11 mouse cellular contexts compared by ENCODE assay signal in the genomic region with DNA sequence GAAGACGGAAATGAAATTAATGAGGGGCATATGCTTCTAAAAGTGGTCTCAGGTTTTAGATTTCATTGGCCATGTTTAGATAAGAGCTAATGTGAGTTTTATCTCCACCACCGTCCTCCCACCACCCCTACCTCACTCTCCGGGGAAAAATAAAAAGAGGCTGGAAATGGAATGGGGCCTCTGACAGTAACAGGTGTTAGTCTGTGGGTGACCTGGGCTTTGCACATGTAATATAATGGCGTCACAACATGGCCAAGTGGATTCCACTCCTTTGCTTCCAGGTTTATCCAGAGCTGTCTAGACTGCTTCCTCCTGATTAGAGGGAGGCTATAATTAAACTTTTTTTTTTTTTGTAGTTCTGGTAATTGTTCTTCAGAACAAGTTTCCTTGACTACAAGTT. TPM values are rescaled to one million over a fixed set of nuclear protein-coding genes. Genes with fewer than 3 reads are reported as not detected.
DNase-seq lines count a peak whose midpoint lies in the region; ATAC-seq and TF ChIP-seq lines count a peak whose summit lies in the region.
"Had no signal": no experiment of that assay in that cellular context is flagged by ENCODE, and none has a peak within 500 bp of the region (broad histone marks: within the 10 kb centered on the region; RNA-seq: fewer than 3 reads in every experiment).

No protein-coding gene starts in this region.

- WGBS in kidney, embryonic 15.5 days, result 14% methylated on average over 4 of the region's 4 CpGs
- 33% methylated on average over 4 of the region's 4 CpGs for WGBS in embryonic facial prominence, embryonic 12.5 days
- WGBS in forebrain, embryonic 12.5 days, result 62% methylated on average over 4 of the region's 4 CpGs

- no peaks in the 10 kb centered on the region for H3K27me3 ChIP-seq in kidney, embryonic 15.5 days
- H3K27me3 ChIP-seq in embryonic facial prominence, embryonic 12.5 days, result 0 out of 2 replicates have a peak, but pooled peaks cover 3% of the 10 kb centered on the region
- H3K27me3 ChIP-seq in forebrain, embryonic 12.5 days, result peaks cover 54% of the 10 kb centered on the region
- no peaks in the 10 kb centered on the region for H3K27me3 ChIP-seq in myocyte (ENCODE audit: control insufficient read depth, insufficient read depth, insufficient read length)

- no peaks in the 10 kb centered on the region for H3K9me3 ChIP-seq in kidney, embryonic 15.5 days (replicated peaks)
- H3K9me3 ChIP-seq in embryonic facial prominence, embryonic 12.5 days, result no peaks in the 10 kb centered on the region
- H3K9me3 ChIP-seq in forebrain, embryonic 12.5 days, result no peaks in the 10 kb centered on the region

- peak overlapping the region; percentile 75 for H3K4me3 ChIP-seq in kidney, embryonic 15.5 days (replicated peaks)
- H3K4me3 ChIP-seq in embryonic facial prominence, embryonic 12.5 days, result peak overlapping the region; percentile 70
- H3K4me3 ChIP-seq in forebrain, embryonic 12.5 days (replicated peaks), result no peak overlapping the region
- peak overlapping the region; percentile 85 for H3K4me3 ChIP-seq in myocyte

- H3K79me2 ChIP-seq in myocyte (ENCODE audit: control insufficient read depth, insufficient read depth), result peaks cover 33% of the 10 kb centered on the region

- H3K27ac ChIP-seq in kidney, embryonic 15.5 days, result no peak overlapping the region; the same call in 1 of the 2 replicates
- no peak overlapping the region for H3K27ac ChIP-seq in embryonic facial prominence, embryonic 12.5 days
- no peak overlapping the region for H3K27ac ChIP-seq in forebrain, embryonic 12.5 days

- TF ChIP-seq POLR2A in myocyte (IDR thresholded peaks at IDR 0.05; ENCODE audit: insufficient read length, low read depth), result no peak

- ATAC-seq in kidney, embryonic 15.5 days (replicated peaks; ENCODE audit: low FRiP score), result no peak
- no peak for ATAC-seq in embryonic facial prominence, embryonic 12.5 days (ENCODE audit: insufficient number of reproducible peaks, insufficient read depth, low FRiP score, low TSS enrichment)
- ATAC-seq in forebrain, embryonic 12.5 days (ENCODE audit: low FRiP score), result no peak
- no peak for ATAC-seq in monocyte, adult 5-6 weeks (replicated peaks; ENCODE audit: insufficient number of reproducible peaks, low FRiP score, low TSS enrichment, poor library complexity, severe bottlenecking)

- H3K4me2 ChIP-seq in kidney, embryonic 15.5 days, result peak overlapping the region; percentile 81
- H3K4me2 ChIP-seq in embryonic facial prominence, embryonic 12.5 days (replicated peaks), result peak overlapping the region; percentile 87
- 0 out of 2 replicates have a peak overlapping the region, but pooled peaks have one; percentile 69 for H3K4me2 ChIP-seq in forebrain, embryonic 12.5 days
- peak overlapping the region; percentile 82 for H3K4me2 ChIP-seq in myocyte (ENCODE audit: low read depth)

- H3K9ac ChIP-seq in kidney, embryonic 15.5 days, result peak overlapping the region; percentile 19
- H3K9ac ChIP-seq in embryonic facial prominence, embryonic 12.5 days, result no peak overlapping the region
- no peak overlapping the region for H3K9ac ChIP-seq in forebrain, embryonic 12.5 days

- no peak for DNase-seq in kidney, postnatal 36 days
- no peak for DNase-seq in layer of hippocampus, adult 9-10 months (ENCODE audit: low spot score)
- DNase-seq: adrenal gland, postnatal 36 days; lung, postnatal 14 days had no signal

- H3K4me1 ChIP-seq in kidney, embryonic 15.5 days, result peaks cover 82% of the 10 kb centered on the region
- H3K4me1 ChIP-seq in embryonic facial prominence, embryonic 12.5 days, result peaks cover 58% of the 10 kb centered on the region
- H3K4me1 ChIP-seq in forebrain, embryonic 12.5 days, result peaks cover 28% of the 10 kb centered on the region

- peaks cover 35% of the 10 kb centered on the region for H3K36me3 ChIP-seq in kidney, embryonic 15.5 days
- H3K36me3 ChIP-seq in embryonic facial prominence, embryonic 12.5 days, result peaks cover 24% of the 10 kb centered on the region
- H3K36me3 ChIP-seq in forebrain, embryonic 12.5 days (replicated peaks), result no peaks in the 10 kb centered on the region
- H3K36me3 ChIP-seq in myocyte (ENCODE audit: control insufficient read depth, insufficient read depth), result peaks cover 7% of the 10 kb centered on the region

- no peak overlapping the region for H3ac ChIP-seq in myocyte (ENCODE audit: control insufficient read depth, insufficient read length)

TF ChIP-seq in myocyte, 11 proteins besides CTCF, POLR2A, EP300 and RAD21:
- no peak for TF ChIP-seq REST (IDR thresholded peaks at IDR 0.05; ENCODE audit: insufficient read depth, insufficient read length)
- TF ChIP-seq E2F4 (IDR thresholded peaks at IDR 0.05; ENCODE audit: insufficient read depth), result no peak
- TF ChIP-seq USF1 (IDR thresholded peaks at IDR 0.05; ENCODE audit: low read depth), result no peak
- TF ChIP-seq MYOD1 (IDR thresholded peaks at IDR 0.05; ENCODE audit: control insufficient read depth in 1 of 3, insufficient read length in 2 of 3, low read depth in 2 of 3), result peak in 2 of 3 experiments; percentile 28 to 58
- TF ChIP-seq SRF (IDR thresholded peaks at IDR 0.05; ENCODE audit: control insufficient read depth, insufficient read length, low read depth), result no peak
TF ChIP-seq in myocyte: peak in this region for 1.

RNA-seq across cellular contexts. Expression of gene Lamb1, which starts 2.3 kb away (rescaled TPM):
- 134 and 144 TPM in 2 replicates for polyA plus RNA-seq in kidney, embryonic 15.5 days (2015; fragmentation: Nextera tagmentation; extraction: Ambion mirVana)
- polyA plus RNA-seq in embryonic facial prominence, embryonic 12.5 days (2016; fragmentation: Nextera tagmentation; extraction: Ambion mirVana), result 80.8 and 82.3 TPM in 2 replicates
- polyA plus RNA-seq in forebrain, embryonic 12.5 days (2016; fragmentation: Nextera tagmentation; extraction: Ambion mirVana), result 25.7 and 26.1 TPM in 2 replicates
- polyA plus RNA-seq in myocyte (2012; fragmentation: generic; extraction: Trizol), result 69.4 TPM
- total RNA-seq in monocyte, adult 5-6 weeks (2017), result 0.86 to 1.1 TPM (median 1.1 TPM) in 3 replicates

RNA-seq across cellular contexts. Expression of gene Gm6993, which starts 26.8 kb away (rescaled TPM):
- polyA plus RNA-seq in kidney, embryonic 15.5 days (2015; fragmentation: Nextera tagmentation; extraction: Ambion mirVana), result not detected in 2 replicates
- not detected in 2 replicates for polyA plus RNA-seq in embryonic facial prominence, embryonic 12.5 days (2016; fragmentation: Nextera tagmentation; extraction: Ambion mirVana)
- polyA plus RNA-seq in forebrain, embryonic 12.5 days (2016; fragmentation: Nextera tagmentation; extraction: Ambion mirVana), result not detected in 2 replicates
- not detected for polyA plus RNA-seq in myocyte (2012; fragmentation: generic; extraction: Trizol)
- total RNA-seq in monocyte, adult 5-6 weeks (2017), result not detected in 3 replicates
- total RNA-seq: adrenal gland, postnatal 36 days had no signal
- polyA plus RNA-seq: large intestine, adult 2 months; spleen, adult 2 months had no signal
